Mouse (Mus musculus): Measurements from ENCODE around the gene St6galnac6. TPM values are rescaled to one million over a fixed set of nuclear protein-coding genes. Genes with fewer than 3 reads are reported as not detected.

The St6galnac6 gene
- polyA plus RNA-seq, 1 experiment from 2014 or later, result 11.3 TPM

GRCm38 (mm10) chr2:32646379-32647056 lies 47.0 kb downstream of the St6galnac6 start, which contains the start of gene Eng:
Gene Eng, plus strand, starts transcription at chr2:32646595.
- Histone ChIP-seq H3K27ac (0 out of 2 replicates have a peak within 1 kb of the TSS, but pooled peaks have one; percentile 17), H3K36me3 (no peaks in the 10 kb centered on the region), H3K4me1 (replicated peaks) (no peaks in the 10 kb centered on the region), H3K9me3 (no peaks in the 10 kb centered on the region), H3K4me2 (replicated peaks) (no peak within 1 kb of the TSS), H3K4me3 (replicated peaks) (peak within 1 kb of the TSS; percentile 15), H3K9ac (replicated peaks) (no peak within 1 kb of the TSS), H3K27me3 (no peaks in the 10 kb centered on the region)
- 66% methylated on average over 31 of the region's 31 CpGs for WGBS
- ATAC-seq, result no peak

- Histone ChIP-seq H3K27ac (no peak overlapping the region), H3K36me3 (no peaks in the 10 kb centered on the region), H3K9me3 (no peaks in the 10 kb centered on the region), H3K4me3 (replicated peaks) (peak overlapping the region; percentile 15; the same call in 1 of the 2 replicates), H3K27me3 (no peaks in the 10 kb centered on the region), H3K4me1 (replicated peaks) (no peaks in the 10 kb centered on the region), H3K9ac (replicated peaks) (no peak overlapping the region), H3K4me2 (replicated peaks) (no peak overlapping the region)
- ATAC-seq, result no peak
- WGBS, result 92% methylated on average over 7 of the region's 7 CpGs
These were observed 47.9 kb downstream of the St6galnac6 start for GRCm38 (mm10) chr2:32647366-32647765.

- WGBS, result 60% methylated on average over 7 of the region's 7 CpGs
- Histone ChIP-seq H3K36me3 (no peaks in the 10 kb centered on the region), H3K4me1 (replicated peaks) (no peaks in the 10 kb centered on the region), H3K27ac (no peak overlapping the region), H3K9me3 (no peaks in the 10 kb centered on the region), H3K27me3 (no peaks in the 10 kb centered on the region), H3K4me2 (replicated peaks) (no peak overlapping the region), H3K9ac (replicated peaks) (no peak overlapping the region), H3K4me3 (replicated peaks) (no peak overlapping the region)
- no peak for ATAC-seq
These were observed 54.3 kb downstream of the St6galnac6 start for GRCm38 (mm10) chr2:32653764-32654163.

- Histone ChIP-seq H3K4me2 (replicated peaks) (no peak overlapping the region), H3K9me3 (no peaks in the 10 kb centered on the region), H3K4me3 (replicated peaks) (no peak overlapping the region), H3K9ac (replicated peaks) (no peak overlapping the region), H3K27me3 (no peaks in the 10 kb centered on the region), H3K4me1 (replicated peaks) (no peaks in the 10 kb centered on the region), H3K27ac (no peak overlapping the region), H3K36me3 (no peaks in the 10 kb centered on the region)
- ATAC-seq, result no peak
- 78% methylated on average over 14 of the region's 14 CpGs for WGBS
These were observed 55.4 kb downstream of the St6galnac6 start for GRCm38 (mm10) chr2:32654743-32655393.

- Histone ChIP-seq H3K36me3 (no peaks in the 10 kb centered on the region), H3K9me3 (no peaks in the 10 kb centered on the region), H3K9ac (replicated peaks) (no peak overlapping the region), H3K4me1 (replicated peaks) (no peaks in the 10 kb centered on the region), H3K4me3 (replicated peaks) (no peak overlapping the region), H3K27ac (no peak overlapping the region), H3K4me2 (replicated peaks) (no peak overlapping the region), H3K27me3 (no peaks in the 10 kb centered on the region)
- no peak for ATAC-seq
- WGBS, result 93% methylated on average over 3 of the region's 3 CpGs
These were observed 55.9 kb downstream of the St6galnac6 start for GRCm38 (mm10) chr2:32655394-32655744.

GRCm38 (mm10) chr2:32655826-32656225 lies 56.3 kb downstream of the St6galnac6 start:
- H3K9me3 ChIP-seq, result no peaks in the 10 kb centered on the region
- WGBS, result 77% methylated on average over 12 of the region's 12 CpGs
- H3K27ac ChIP-seq, result no peak overlapping the region

GRCm38 (mm10) chr2:32658873-32659272 lies 59.4 kb downstream of the St6galnac6 start:
- no peak overlapping the region for H3K4me3 ChIP-seq (replicated peaks)
- H3K9ac ChIP-seq (replicated peaks), result no peak overlapping the region
- no peaks in the 10 kb centered on the region for H3K36me3 ChIP-seq
- no peak overlapping the region for H3K27ac ChIP-seq
- 87% methylated on average over 2 of the region's 2 CpGs for WGBS
- H3K4me1 ChIP-seq (replicated peaks), result 0 out of 2 replicates have a peak, but pooled peaks cover 2% of the 10 kb centered on the region
- no peaks in the 10 kb centered on the region for H3K9me3 ChIP-seq
- no peak overlapping the region for H3K4me2 ChIP-seq (replicated peaks)
- H3K27me3 ChIP-seq, result no peaks in the 10 kb centered on the region
- ATAC-seq, result no peak

More at GRCm38 (mm10) chr2:32655826-32656225, 56.3 kb downstream of the St6galnac6 start:
- Histone ChIP-seq H3K36me3 (no peaks in the 10 kb centered on the region), H3K4me1 (replicated peaks) (no peaks in the 10 kb centered on the region), H3K9ac (replicated peaks) (no peak overlapping the region), H3K4me3 (replicated peaks) (no peak overlapping the region), H3K27me3 (no peaks in the 10 kb centered on the region), H3K4me2 (replicated peaks) (no peak overlapping the region)
- ATAC-seq, result no peak

GRCm38 (mm10) chr2:32661509-32662107 lies 62.1 kb downstream of the St6galnac6 start:
- Histone ChIP-seq H3K4me3 (replicated peaks) (no peak overlapping the region), H3K4me2 (replicated peaks) (no peak overlapping the region), H3K27me3 (no peaks in the 10 kb centered on the region), H3K9ac (replicated peaks) (no peak overlapping the region), H3K9me3 (no peaks in the 10 kb centered on the region), H3K4me1 (replicated peaks) (0 out of 2 replicates have a peak, but pooled peaks cover 2% of the 10 kb centered on the region), H3K36me3 (no peaks in the 10 kb centered on the region), H3K27ac (no peak overlapping the region; the same call in 1 of the 2 replicates)
- ATAC-seq, result no peak
- WGBS, result 70% methylated on average over 7 of the region's 7 CpGs

GRCm38 (mm10) chr2:32662291-32662690 lies 62.8 kb downstream of the St6galnac6 start:
- ATAC-seq, result no peak
- 54% methylated on average over 5 of the region's 5 CpGs for WGBS

GRCm38 (mm10) chr2:32665345-32665744 lies 65.8 kb downstream of the St6galnac6 start:
- Histone ChIP-seq H3K36me3 (no peaks in the 10 kb centered on the region), H3K27ac (no peak overlapping the region), H3K4me3 (replicated peaks) (no peak overlapping the region), H3K27me3 (no peaks in the 10 kb centered on the region), H3K4me1 (replicated peaks) (peaks cover 4% of the 10 kb centered on the region; the same call in 1 of the 2 replicates), H3K9ac (replicated peaks) (no peak overlapping the region), H3K9me3 (no peaks in the 10 kb centered on the region), H3K4me2 (replicated peaks) (no peak overlapping the region)
- ATAC-seq, result no peak
- WGBS, result 81% methylated on average over 8 of the region's 8 CpGs

More at GRCm38 (mm10) chr2:32662291-32662690, 62.8 kb downstream of the St6galnac6 start:
- no peaks in the 10 kb centered on the region for H3K9me3 ChIP-seq
- no peak overlapping the region for H3K4me3 ChIP-seq (replicated peaks)
- no peaks in the 10 kb centered on the region for H3K36me3 ChIP-seq
- H3K4me2 ChIP-seq (replicated peaks), result no peak overlapping the region
- H3K27me3 ChIP-seq, result no peaks in the 10 kb centered on the region
- no peak overlapping the region; the same call in 1 of the 2 replicates for H3K27ac ChIP-seq
- H3K4me1 ChIP-seq (replicated peaks), result 0 out of 2 replicates have a peak, but pooled peaks cover 2% of the 10 kb centered on the region
- H3K9ac ChIP-seq (replicated peaks), result no peak overlapping the region

GRCm38 (mm10) chr2:32665853-32666252 lies 66.3 kb downstream of the St6galnac6 start:
- H3K27ac ChIP-seq, result no peak overlapping the region
- H3K4me2 ChIP-seq (replicated peaks), result no peak overlapping the region
- 94% methylated on average over 6 of the region's 6 CpGs for WGBS
- no peaks in the 10 kb centered on the region for H3K9me3 ChIP-seq
- H3K36me3 ChIP-seq, result no peaks in the 10 kb centered on the region
- no peak overlapping the region for H3K4me3 ChIP-seq (replicated peaks)
- H3K4me1 ChIP-seq (replicated peaks), result peaks cover 4% of the 10 kb centered on the region; the same call in 1 of the 2 replicates
- no peak overlapping the region for H3K9ac ChIP-seq (replicated peaks)
- no peak for ATAC-seq
- no peaks in the 10 kb centered on the region for H3K27me3 ChIP-seq

- no peaks in the 10 kb centered on the region for H3K36me3 ChIP-seq
- 0 out of 2 replicates have a peak overlapping the region, but pooled peaks have one; percentile 7 for H3K27ac ChIP-seq
- 0 out of 2 replicates have a peak, but pooled peaks have one; percentile 17 for ATAC-seq
- H3K4me1 ChIP-seq (replicated peaks), result peaks cover 2% of the 10 kb centered on the region; the same call in 1 of the 2 replicates
- no peak overlapping the region for H3K4me2 ChIP-seq (replicated peaks)
- 20% methylated on average over 11 of the region's 11 CpGs for WGBS
- H3K9me3 ChIP-seq, result no peaks in the 10 kb centered on the region
- no peak overlapping the region for H3K4me3 ChIP-seq (replicated peaks)
- no peaks in the 10 kb centered on the region for H3K27me3 ChIP-seq
- H3K9ac ChIP-seq (replicated peaks), result no peak overlapping the region
These were observed 68.3 kb downstream of the St6galnac6 start for GRCm38 (mm10) chr2:32667775-32668174.

Data from midbrain, embryonic 13.5 days (tissue).